Mouse (Mus musculus) CH12.LX (cell line): ENCODE measurements around the gene Nudc. TPM values are rescaled to one million over a fixed set of nuclear protein-coding genes. Genes with fewer than 3 reads are reported as not detected.

Experiments
- DNase-seq: peaks from one replicate; pipeline ENCODE4 v3.0.0-alpha.2; 2013; ENCODE audit errors: extremely low read depth
- H3K27ac ChIP-seq: 2 replicates; pipeline ENCODE4 v1.5.1; 2012; ENCODE audit warnings: low read depth, mild to moderate bottlenecking, control low read depth, moderate library complexity; ENCODE audit not compliant: insufficient read depth
- H3K27me3 ChIP-seq: replicated peaks from 2 replicates; pipeline ENCODE3; 2012; ENCODE audit warnings: inconsistent platforms
- H3K36me3 ChIP-seq, 2 experiments: replicated peaks in 1 of 2; 2 replicates each; pipeline versions ENCODE3 to v1.6.1; 2012; ENCODE audit warnings: inconsistent platforms in 1 of 2, low read length in 1 of 2, mild to moderate bottlenecking in 1 of 2, mixed read lengths in 1 of 2, moderate library complexity in 1 of 2; ENCODE audit not compliant: control insufficient read depth in 1 of 2, insufficient read depth in 1 of 2
- H3K4me1 ChIP-seq, 2 experiments: 2 replicates each; pipeline ENCODE4 v1.6.1; 2012; ENCODE audit warnings: inconsistent platforms in 1 of 2, moderate library complexity in 1 of 2; ENCODE audit not compliant: insufficient read depth in 2 of 2, control insufficient read depth in 1 of 2
- H3K4me2 ChIP-seq: 2 replicates; pipeline ENCODE4 v1.6.1; 2012; ENCODE audit warnings: low read depth, mild to moderate bottlenecking, control low read depth; ENCODE audit not compliant: poor library complexity, insufficient read depth, severe bottlenecking
- H3K4me3 ChIP-seq, 3 experiments: fragments of 150-350 bp in 1 of 3; sonication (generic) in 1 of 3; replicated peaks in 1 of 3; 2 replicates each; pipeline versions ENCODE3 to v1.5.1; 2011 to 2012; ENCODE audit warnings: low read depth in 2 of 3, low read length in 2 of 3, mild to moderate bottlenecking in 2 of 3, moderate library complexity in 2 of 3, control low read depth in 1 of 3, improper control_type of control experiment in 1 of 3, inconsistent platforms in 1 of 3, mixed read lengths in 1 of 3; ENCODE audit not compliant: poor library complexity in 1 of 3
- H3K79me2 ChIP-seq: replicated peaks from 2 replicates; pipeline ENCODE4 v1.6.1; 2012; ENCODE audit warnings: mild to moderate bottlenecking, moderate library complexity; ENCODE audit not compliant: control insufficient read depth, poor library complexity, insufficient read depth, severe bottlenecking; ENCODE audit errors: extremely low read depth
- H3K9ac ChIP-seq: 2 replicates; pipeline ENCODE4 v1.6.1; 2012; ENCODE audit warnings: low read depth, mild to moderate bottlenecking, control low read depth, moderate library complexity; ENCODE audit not compliant: insufficient read depth
- H3K9me3 ChIP-seq: replicated peaks from 2 replicates; pipeline ENCODE3; 2012; ENCODE audit warnings: low read length, inconsistent platforms, mixed read lengths
- CTCF ChIP-seq, 2 experiments: IDR thresholded peaks in 1 of 2; conservative IDR thresholded peaks in 1 of 2; 2 replicates each; pipeline ENCODE4 v1.5.1; 2011 to 2012; ENCODE audit warnings: low read depth in 2 of 2, low read length in 2 of 2, improper control_type of control experiment in 1 of 2, inconsistent platforms in 1 of 2, mild to moderate bottlenecking in 1 of 2, moderate library complexity in 1 of 2
- E2F4 ChIP-seq: IDR thresholded peaks from 2 replicates; pipeline ENCODE4 v1.6.1; 2011; ENCODE audit warnings: low read depth, low read length, improper control_type of control experiment; ENCODE audit not compliant: insufficient replicate concordance
- ETS1 ChIP-seq: conservative IDR thresholded peaks from 2 replicates; pipeline ENCODE4 v1.6.1; 2012; ENCODE audit warnings: low read depth, mild to moderate bottlenecking, inconsistent platforms, low read length, improper control_type of control experiment, moderate library complexity
- JUN ChIP-seq: IDR thresholded peaks from 2 replicates; pipeline ENCODE4 v1.6.1; 2011; ENCODE audit warnings: low read depth, mild to moderate bottlenecking, low read length, improper control_type of control experiment, moderate library complexity; ENCODE audit not compliant: insufficient read depth
- POLR2A ChIP-seq: IDR thresholded peaks from 2 replicates; pipeline ENCODE4 v1.6.1; 2011; ENCODE audit warnings: low read depth, mild to moderate bottlenecking, improper control_type of control experiment, low read length
- POLR2AphosphoS2 ChIP-seq: IDR thresholded peaks from 2 replicates; pipeline ENCODE4 v1.6.1; 2011; ENCODE audit warnings: low read depth, low read length, improper control_type of control experiment
- RAD21 ChIP-seq: IDR thresholded peaks from 2 replicates; pipeline ENCODE4 v1.6.1; 2011; ENCODE audit warnings: low read depth, mild to moderate bottlenecking, low read length, improper control_type of control experiment, moderate library complexity
- RCOR1 ChIP-seq: conservative IDR thresholded peaks from 2 replicates; pipeline ENCODE4 v1.6.1; 2012; ENCODE audit warnings: low read depth, mild to moderate bottlenecking, inconsistent platforms, low read length, improper control_type of control experiment
- SMC3 ChIP-seq: IDR thresholded peaks from 2 replicates; pipeline ENCODE4 v1.6.1; 2011; ENCODE audit warnings: low read depth, low read length, improper control_type of control experiment
- TBP ChIP-seq: conservative IDR thresholded peaks from 2 replicates; pipeline ENCODE4 v1.6.1; 2011; ENCODE audit warnings: low read depth, low read length, improper control_type of control experiment
- USF1 ChIP-seq: IDR thresholded peaks from 2 replicates; pipeline ENCODE4 v1.6.1; 2014; ENCODE audit warnings: low read depth, mild to moderate bottlenecking, inconsistent platforms, low read length, improper control_type of control experiment
- USF2 ChIP-seq: conservative IDR thresholded peaks from 2 replicates; pipeline ENCODE4 v1.6.1; 2011; ENCODE audit warnings: low read depth, low read length, improper control_type of control experiment
- ZNF384 ChIP-seq: IDR thresholded peaks from 2 replicates; pipeline ENCODE4 v1.6.1; 2012; ENCODE audit warnings: low read depth, low read length, improper control_type of control experiment, inconsistent platforms
- dilution Hi-C: fragments of 300-500 bp; cut with MboI; formaldehyde crosslinking; loops from 2 replicates; pipeline ENCODE4 v1.14.3; 2020; ENCODE audit warnings: low sequenced_read_pairs; ENCODE audit not compliant: extremely low pct_unique_long_range_greater_than_20kb, extremely low pct_ligation_motif_present
- in situ Hi-C: fragments of 300-500 bp; cut with MboI; formaldehyde crosslinking; loops from 3 replicates; pipeline ENCODE4 v1.14.3; 2019; ENCODE audit warnings: low sequenced_read_pairs, low pct_ligation_motif_present, low pct_unique_long_range_greater_than_20kb, mixed read lengths
- polyA plus RNA-seq: library from polyadenylated mRNA; unstranded; fragments of >175 nt; gene quantifications from 2 replicates; pipeline ENCODE4 v1.2.1, GENCODE M21; 2012; ENCODE audit warnings: low read depth; ENCODE audit not compliant: insufficient read length
- total RNA-seq, 2 experiments: library from RNA; depleted of rRNA; stranded (reverse); fragments of 300-350 nt in 1 of 2; fragments of >200 nt in 1 of 2; gene quantifications; 2 replicates each; pipeline ENCODE4 v1.2.3; 2012 to 2014

The Nudc gene
- total and polyA plus RNA-seq, 3 experiments, result 199 to 718 (median 408) TPM

GRCm38 (mm10) chr4:133536652-133537051 lies 9.1 kb downstream of the Nudc start:
- no peak for DNase-seq
- H3K9ac ChIP-seq, result no peak overlapping the region
- in situ Hi-C loops (no loop called here), dilution Hi-C loops (no loop called here)
- H3K4me1 ChIP-seq, result peaks cover 0 to 12% of the 10 kb centered on the region in 2 experiments; a peak in 2 of 4 replicates
- H3K9me3 ChIP-seq, result no peaks in the 10 kb centered on the region
- no peak overlapping the region for H3K4me2 ChIP-seq
- TF ChIP-seq USF2, result no peak
- no peak for TF ChIP-seq TBP
- TF ChIP-seq E2F4, result no peak
- no peak for TF ChIP-seq ETS1
- no peak for TF ChIP-seq JUN
- H3K4me3 ChIP-seq, result no peak overlapping the region
- peaks cover 84 to 94% of the 10 kb centered on the region in 2 experiments for H3K36me3 ChIP-seq
- H3K27ac ChIP-seq, result no peak overlapping the region
- no peaks in the 10 kb centered on the region for H3K27me3 ChIP-seq
- peaks cover 39% of the 10 kb centered on the region for H3K79me2 ChIP-seq

GRCm38 (mm10) chr4:133536081-133536480 lies 9.7 kb downstream of the Nudc start:
- in situ Hi-C loops, result no loop called here
- Histone ChIP-seq H3K9ac (no peak overlapping the region), H3K4me2 (no peak overlapping the region), H3K4me3 (no peak overlapping the region), H3K36me3 (peaks cover 84 to 94% of the 10 kb centered on the region in 2 experiments), H3K4me1 (peaks cover 0 to 6% of the 10 kb centered on the region in 2 experiments; a peak in 2 of 4 replicates), H3K9me3 (no peaks in the 10 kb centered on the region), H3K27me3 (no peaks in the 10 kb centered on the region), H3K27ac (no peak overlapping the region), H3K79me2 (peaks cover 33% of the 10 kb centered on the region)
- DNase-seq, result no peak
- dilution Hi-C loops, result no loop called here
- TF ChIP-seq RCOR1 (no peak), POLR2A (no peak), POLR2AphosphoS2 (no peak), ZNF384 (no peak), USF1 (no peak)

GRCm38 (mm10) chr4:133532777-133533176 lies 13.0 kb downstream of the Nudc start:
- Histone ChIP-seq H3K79me2 (peaks cover 7% of the 10 kb centered on the region; the same call in 1 of the 2 replicates), H3K4me3 (no peak overlapping the region), H3K9me3 (peaks cover 11% of the 10 kb centered on the region), H3K27ac (no peak overlapping the region), H3K4me2 (no peak overlapping the region), H3K9ac (no peak overlapping the region), H3K36me3 (peaks cover 81 to 95% of the 10 kb centered on the region in 2 experiments), H3K4me1 (no peaks in the 10 kb centered on the region), H3K27me3 (no peaks in the 10 kb centered on the region)
- DNase-seq, result no peak
- TF ChIP-seq SMC3 (no peak), CTCF (conservative IDR thresholded peaks at IDR 0.05 in 1 of 2, IDR thresholded peaks at IDR 0.05 in 1 of 2; ENCODE audit: low read depth in 2 of 2, low read length in 2 of 2) (peak in 1 of 2 experiments; percentile 26; a peak in 1 of 4 replicates), RAD21 (peak; percentile 8)
- in situ Hi-C loops (no loop called here), dilution Hi-C loops (no loop called here)
